Mouse (Mus musculus) cerebellum, postnatal 14 days (tissue): Measurements from ENCODE around the gene Mpp1.

Experiments
- DNase-seq, 2 experiments: peaks; one replicate each; pipeline ENCODE4 v3.0.0; 2021; ENCODE audit warnings: mixed read lengths in 2 of 2

Mpp1 gene

DNA sequence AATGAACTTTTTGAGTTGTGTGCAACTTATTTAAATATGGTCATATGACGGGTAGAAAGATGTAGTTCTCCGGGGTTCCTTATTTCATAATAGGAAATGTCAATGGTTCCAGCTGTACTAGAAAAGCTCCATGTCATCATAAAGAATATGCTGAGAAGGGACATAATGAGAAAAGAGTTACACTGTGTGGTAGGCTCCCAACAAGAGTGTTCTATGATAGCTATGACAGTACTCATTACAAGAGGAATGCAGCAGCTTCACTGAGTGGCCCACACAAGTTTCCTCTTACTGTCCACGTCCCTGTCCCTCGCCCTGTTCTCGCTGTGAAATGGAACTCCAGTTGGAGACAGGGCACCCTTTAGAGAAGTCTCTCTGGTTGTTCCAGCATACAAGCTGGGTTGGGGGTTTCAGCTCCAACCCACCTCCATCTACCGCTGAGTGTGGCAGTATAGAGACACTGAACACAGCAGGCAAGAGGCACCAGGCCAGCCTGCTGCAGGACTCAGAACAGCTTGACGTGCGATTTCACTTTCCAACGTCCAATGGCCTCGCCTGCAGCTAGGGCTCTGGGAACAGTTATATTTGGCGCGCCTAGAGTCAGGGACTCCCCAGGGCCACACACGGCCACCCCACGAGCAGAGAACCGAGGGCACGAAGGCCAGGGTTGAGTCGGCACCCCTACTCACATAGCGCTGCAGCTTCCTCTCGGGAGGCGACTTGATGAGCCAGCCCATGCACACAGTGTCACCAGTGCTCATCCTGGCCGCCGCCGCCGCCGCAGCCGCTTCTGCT, 46.6 kb downstream of the Mpp1 start:
- peak in 1 of 2 experiments; percentile 13 for DNase-seq

DNA sequence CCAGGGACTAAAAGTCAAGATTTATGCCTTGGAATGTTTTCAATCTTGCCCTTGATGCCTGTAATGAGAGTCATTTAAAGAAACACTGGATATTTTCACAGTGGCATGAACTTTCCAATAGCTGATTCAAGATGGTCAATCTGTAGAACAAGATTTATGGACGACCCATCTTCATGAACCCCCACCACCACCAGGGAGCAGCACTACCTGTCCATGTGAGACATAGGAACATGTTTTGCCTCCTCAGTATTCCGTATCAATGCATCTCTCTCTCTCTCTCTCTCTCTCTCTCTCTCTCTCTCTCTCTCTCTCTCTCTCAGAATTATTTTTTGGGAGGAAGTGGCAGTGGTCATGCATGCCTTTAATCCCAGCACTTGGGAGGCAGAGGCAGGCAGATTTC, 48.5 kb downstream of the Mpp1 start:
- peak in 1 of 2 experiments; percentile 9 for DNase-seq
